Mouse (Mus musculus) kidney, adult 2 months (tissue): Measurements from ENCODE around the gene Rassf3.

ENCODE experiments used
- CTCF ChIP-seq: fragments of 200-500 bp; conservative IDR thresholded peaks from 2 replicates; pipeline ENCODE4 v1.5.1; 2011; ENCODE audit warnings: low read depth, mild to moderate bottlenecking, control low read depth, low read length, moderate library complexity, mixed read lengths; ENCODE audit not compliant: insufficient read depth, insufficient read length
- POLR2A ChIP-seq: fragments of 200-500 bp; IDR thresholded peaks from one replicate; pipeline ENCODE4 v1.6.1; 2011; ENCODE audit warnings: low read depth, low read length, control low read depth

DNA sequence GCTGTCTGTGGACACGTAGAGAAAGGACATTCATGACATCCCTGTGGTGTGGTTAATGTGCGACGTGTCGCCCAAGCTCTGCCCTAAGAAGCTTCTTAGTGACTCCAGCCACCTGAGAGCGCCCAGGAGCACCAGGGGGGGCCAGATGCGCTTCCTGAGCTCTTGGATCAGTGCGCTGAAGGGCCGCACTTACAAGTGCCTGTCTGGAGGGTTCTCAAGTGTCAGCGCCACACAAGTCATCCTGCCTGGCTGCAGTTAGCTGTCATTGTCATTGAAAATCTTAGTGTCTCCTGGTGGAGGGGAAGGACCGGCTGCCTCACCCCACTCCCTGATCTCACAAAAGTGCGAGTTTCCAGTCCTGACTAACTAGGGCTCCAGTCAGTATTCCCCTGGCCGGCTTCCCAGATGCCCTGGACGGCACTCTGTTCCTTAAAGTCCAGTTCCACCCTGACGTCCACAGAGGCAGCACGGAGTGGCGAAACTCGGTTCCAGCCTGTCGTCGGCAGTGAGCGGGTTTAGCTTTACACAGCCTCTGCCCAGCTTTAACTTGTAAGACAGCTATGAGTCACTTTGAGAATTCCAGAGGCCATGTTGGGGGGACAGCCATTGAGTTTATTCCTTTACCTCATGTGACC, 80.5 kb downstream of the Rassf3 start:
- no peak for TF ChIP-seq POLR2A
- TF ChIP-seq CTCF = no peak
